Mouse (Mus musculus) mesoderm, embryonic 11.5 days (tissue): ENCODE measurements around the gene Sptb.
A peak's percentile ranks its signal among the peaks of the same experiment; 100 is the strongest.

Experiments used
- DNase-seq: peaks from one replicate; pipeline ENCODE4 v3.0.0-alpha.2; 2012; ENCODE audit warnings: low read depth, low spot score

The Sptb gene

DNA sequence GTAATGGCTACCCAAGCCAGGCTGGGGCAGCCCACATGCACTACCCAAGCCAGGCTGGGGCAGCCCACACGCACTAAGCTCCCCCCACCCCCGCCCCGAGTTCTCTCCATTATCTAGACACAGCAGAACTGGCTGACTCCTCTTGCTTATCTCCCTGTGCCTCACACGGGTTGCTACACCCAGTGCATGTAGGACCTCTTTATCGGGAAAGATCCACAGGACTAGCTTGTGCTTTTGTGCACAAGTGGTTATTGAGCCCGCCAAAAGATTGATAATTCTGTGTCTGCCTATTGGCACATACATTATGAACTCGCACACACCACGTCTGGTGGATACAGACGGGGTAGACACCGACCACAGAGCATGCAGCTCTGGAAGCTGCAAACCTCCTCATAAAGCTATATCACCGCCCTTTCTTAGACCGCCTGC, 36.5 kb downstream of the Sptb start:
- DNase-seq, result no peak

DNA sequence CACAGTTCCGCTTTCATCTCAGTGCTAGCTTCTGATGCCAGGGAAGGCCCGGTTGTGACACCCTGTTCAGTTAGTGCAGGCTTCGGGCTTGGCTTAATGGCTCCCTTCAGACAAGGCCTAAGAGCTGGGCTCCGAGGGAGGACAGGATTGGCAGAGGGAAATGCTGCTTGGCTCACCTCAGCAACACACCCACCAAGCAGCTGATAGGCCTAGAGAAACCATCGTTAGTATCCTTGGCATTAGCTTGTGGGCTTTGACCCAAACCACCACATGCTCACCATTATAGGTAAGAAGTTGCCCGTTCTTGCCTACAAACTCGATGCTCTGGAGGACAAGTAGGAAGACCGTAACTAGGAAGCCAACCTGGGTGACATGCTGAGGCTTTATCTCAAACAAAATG, 38.3 kb downstream of the Sptb start:
- no peak for DNase-seq

GRCm38 (mm10) chr12:76670533-76671086, 39.7 kb downstream of the Sptb start:
- DNase-seq, result no peak

DNA sequence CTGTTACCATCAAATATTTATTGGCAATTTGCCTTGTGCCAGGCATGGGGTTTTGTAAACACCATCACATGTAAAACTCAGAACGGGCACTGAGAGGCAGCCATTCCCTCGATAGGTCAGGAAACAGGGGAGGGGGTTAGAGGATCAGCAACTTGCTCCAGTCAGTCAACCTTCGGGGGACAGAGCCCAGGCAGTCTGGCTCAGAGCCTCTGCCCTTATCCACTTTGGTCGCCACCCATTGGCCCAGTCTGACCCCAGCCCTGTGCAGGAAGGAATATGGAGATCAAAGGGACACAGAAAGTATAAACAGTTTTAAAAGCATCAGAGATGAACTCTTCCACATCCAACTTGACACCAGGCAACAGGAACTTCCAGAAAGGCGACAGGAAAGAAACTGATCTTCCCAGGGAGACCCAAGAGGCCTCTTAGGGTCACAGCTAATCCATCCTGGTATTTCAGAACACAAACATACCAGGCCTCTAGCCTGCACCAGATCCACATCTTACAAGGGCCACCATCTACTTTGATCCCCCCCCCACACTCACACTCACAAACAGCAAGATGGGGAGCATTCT, 40.3 kb downstream of the Sptb start:
- no peak for DNase-seq

DNA sequence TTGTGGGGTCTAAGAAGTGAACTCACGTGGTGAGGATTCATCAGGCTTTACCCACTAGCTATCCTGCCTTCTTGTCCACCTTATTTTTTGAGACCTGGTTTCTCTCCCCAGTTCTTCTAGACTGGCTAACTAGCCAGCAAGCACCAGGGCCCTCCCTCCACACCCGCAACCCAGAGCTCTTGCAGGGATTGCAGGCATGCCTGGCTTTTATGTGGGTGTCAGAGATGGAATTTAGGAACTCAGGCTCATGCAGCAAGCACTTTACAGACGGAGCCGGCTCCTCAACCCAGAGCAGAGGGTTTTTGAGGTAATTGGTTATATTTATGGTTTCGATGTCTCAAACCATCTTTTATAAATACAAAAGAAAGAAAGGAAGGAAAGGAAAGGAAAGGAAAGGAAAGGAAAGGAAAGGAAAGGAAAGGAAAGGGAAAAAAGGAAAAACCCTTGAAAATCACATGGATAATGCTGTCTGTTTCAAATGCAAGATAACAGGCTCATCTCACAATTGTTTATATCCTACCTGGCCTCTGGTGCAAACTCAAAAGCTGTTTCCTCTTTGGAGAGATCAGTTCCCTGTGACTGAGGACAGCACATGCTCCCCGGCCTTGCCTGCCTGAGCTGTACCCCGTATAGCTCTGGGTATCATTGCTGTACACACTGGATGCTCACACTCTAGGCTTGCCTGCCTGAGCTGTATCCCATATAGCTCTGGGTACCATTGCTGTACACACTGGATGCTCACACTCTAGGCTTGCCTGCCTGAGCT, 41.5 kb downstream of the Sptb start:
- no peak for DNase-seq

- no peak for DNase-seq
Measured at GRCm38 (mm10) chr12:76651788-76652345, 58.5 kb downstream of the Sptb start.

GRCm38 (mm10) chr12:76649708-76650687, 60.3 kb downstream of the Sptb start:
- peak; percentile 64 for DNase-seq

GRCm38 (mm10) chr12:76645222-76646110, 64.9 kb downstream of the Sptb start:
- DNase-seq, result peak; percentile 60

- no peak for DNase-seq
Measured at GRCm38 (mm10) chr12:76643679-76644078, 66.7 kb downstream of the Sptb start.

GRCm38 (mm10) chr12:76642616-76643015, 67.7 kb downstream of the Sptb start:
- DNase-seq, result no peak

GRCm38 (mm10) chr12:76640620-76641019, 69.7 kb downstream of the Sptb start:
- no peak for DNase-seq

DNA sequence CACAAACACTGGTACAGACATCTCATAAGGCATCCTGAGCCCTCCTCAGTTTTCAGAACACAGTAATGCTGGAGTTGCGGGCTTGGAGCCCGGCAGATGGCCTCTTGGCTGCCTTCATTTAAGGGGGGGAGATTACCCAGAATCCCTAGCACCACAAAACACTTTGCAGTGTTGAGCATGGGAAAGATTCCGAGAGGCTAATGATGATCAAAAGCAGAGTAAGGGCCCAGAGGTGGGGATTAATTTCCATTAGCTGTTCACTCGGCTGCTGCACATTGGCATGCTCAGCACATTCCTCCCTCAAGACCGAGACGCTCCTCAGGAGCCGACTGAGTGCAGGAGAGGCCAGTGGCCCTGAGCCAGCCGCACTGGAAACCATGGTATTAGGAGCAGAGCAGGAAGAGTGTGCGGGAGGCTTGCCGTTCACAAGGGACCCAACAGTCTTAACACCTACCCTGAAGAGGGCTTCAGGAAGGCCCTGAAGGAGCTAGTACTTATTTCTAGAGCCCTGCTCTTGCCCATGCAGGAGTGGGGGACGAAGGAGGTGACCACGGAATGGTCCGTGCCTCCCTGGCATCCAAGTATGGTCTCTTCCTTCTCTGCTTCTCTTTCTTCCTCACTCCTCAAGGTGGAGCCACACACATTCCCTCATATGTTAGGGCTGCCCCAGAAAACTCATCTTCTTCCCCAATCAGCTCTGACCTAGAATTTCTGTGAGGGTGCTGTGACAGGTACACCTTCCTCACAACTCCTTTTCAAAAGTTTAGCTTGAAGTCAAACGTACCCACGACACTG, 75.3 kb downstream of the Sptb start:
- DNase-seq, result no peak

GRCm38 (mm10) chr12:76623374-76623773, 87.0 kb downstream of the Sptb start:
- no peak for DNase-seq

- DNase-seq, result no peak
Measured at GRCm38 (mm10) chr12:76619847-76620246, 90.5 kb downstream of the Sptb start.

DNA sequence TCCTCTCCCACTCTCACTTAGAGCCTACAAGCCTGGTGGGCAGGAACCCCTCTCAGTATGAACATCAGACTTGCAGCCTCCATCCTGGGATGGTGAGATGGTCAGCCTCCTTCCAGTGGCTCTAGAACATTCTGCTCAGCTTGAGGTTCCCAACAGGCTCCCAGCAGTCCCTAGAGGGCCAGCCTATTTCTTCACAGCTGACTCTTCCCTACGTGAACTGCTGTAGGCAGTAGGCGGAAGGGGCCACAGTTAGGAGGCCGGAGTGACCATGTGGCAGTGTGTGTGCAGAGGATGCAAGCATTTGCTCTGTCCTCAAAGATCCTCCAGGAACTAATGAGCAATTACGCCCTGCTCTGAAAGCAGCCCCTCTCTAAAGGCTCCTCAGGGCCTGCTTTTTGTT, 92.2 kb downstream of the Sptb start:
- DNase-seq, result no peak

GRCm38 (mm10) chr12:76615580-76615937, 94.8 kb downstream of the Sptb start:
- no peak for DNase-seq

GRCm38 (mm10) chr12:76614868-76615579, 95.3 kb downstream of the Sptb start:
- DNase-seq, result no peak

- no peak for DNase-seq
Measured at GRCm38 (mm10) chr12:76612621-76613020, 97.7 kb downstream of the Sptb start.

GRCm38 (mm10) chr12:76608997-76609565, 101.3 kb downstream of the Sptb start:
- no peak for DNase-seq
